Mouse (Mus musculus) gonadal fat pad, adult 2 months (tissue): ENCODE measurements at regions not wholly inside any gene's neighbourhood (a gene's known extent, or its start where the extent isn't known, plus 50 kb on each side); places are given as distances from the start of the nearest gene placed in this dataset.

Experiments used
- DNase-seq: peaks from one replicate; pipeline ENCODE4 v3.0.0-alpha.2; 2012; ENCODE audit warnings: low read depth

GRCm38 (mm10) chr4:84032505-84032904 is 507.2 kb downstream of the Ccdc171 start:
- no peak for DNase-seq

DNA sequence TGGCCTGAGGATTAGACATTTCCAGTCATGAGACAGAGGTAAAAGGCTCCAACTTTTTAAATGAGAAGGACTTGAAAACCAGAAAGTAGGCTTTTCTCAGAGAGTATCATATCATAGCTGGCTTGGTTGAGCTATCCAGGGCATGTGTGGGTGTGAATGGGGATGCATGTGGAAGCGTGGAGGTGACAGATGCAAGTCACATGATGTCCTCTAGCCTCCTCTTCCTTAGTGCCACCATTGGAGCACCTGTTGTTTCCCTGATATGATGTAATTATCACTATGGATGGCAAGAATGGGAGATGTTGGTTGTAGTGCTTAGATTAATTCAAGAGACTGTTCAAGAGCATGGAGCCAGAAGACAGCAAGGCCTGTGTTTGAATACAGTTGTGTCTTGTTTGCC is 510.0 kb downstream of the Ccdc171 start:
- no peak for DNase-seq

DNA sequence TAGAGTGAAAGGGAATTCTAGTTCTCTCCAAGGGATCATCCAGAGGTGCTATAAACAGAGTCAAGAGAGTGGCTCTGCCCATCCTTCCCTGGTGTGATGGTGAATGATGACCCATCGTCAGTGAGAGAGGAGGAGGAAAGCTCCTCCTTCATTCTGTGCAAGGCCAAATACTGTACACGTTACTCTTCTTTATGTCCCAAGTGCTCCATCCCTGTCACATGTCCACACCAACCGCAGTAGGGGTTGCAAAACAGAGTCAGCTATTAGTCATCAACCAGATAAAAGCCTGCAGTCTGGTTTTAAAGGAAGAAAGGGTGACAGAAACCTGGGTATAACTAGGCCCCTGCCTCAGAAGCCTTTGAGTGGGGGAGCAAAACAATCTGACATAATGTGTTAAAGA is 512.2 kb downstream of the Ccdc171 start:
- DNase-seq: no peak

DNA sequence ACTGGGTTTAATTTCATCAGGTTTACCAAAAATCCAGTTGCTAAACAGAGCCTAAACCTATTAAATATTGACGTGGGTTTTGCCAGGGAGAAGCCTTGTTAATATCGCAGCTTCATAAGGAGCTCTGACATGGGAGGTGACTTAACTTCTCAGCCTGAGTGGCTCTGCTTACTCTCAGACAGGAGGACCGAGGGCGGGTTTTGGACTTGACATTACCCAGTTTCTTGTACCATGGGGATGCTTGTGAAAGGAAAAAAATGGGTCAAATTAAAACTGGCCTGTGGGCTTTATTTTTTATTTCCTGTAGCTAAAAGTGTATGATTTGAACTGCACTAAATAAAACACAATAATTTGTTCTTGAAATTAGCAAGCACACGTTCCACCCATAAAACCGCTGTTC is 524.9 kb downstream of the Ccdc171 start:
- DNase-seq: no peak

GRCm38 (mm10) chr4:84056863-84057502 is 531.6 kb downstream of the Ccdc171 start:
- DNase-seq: no peak

DNA sequence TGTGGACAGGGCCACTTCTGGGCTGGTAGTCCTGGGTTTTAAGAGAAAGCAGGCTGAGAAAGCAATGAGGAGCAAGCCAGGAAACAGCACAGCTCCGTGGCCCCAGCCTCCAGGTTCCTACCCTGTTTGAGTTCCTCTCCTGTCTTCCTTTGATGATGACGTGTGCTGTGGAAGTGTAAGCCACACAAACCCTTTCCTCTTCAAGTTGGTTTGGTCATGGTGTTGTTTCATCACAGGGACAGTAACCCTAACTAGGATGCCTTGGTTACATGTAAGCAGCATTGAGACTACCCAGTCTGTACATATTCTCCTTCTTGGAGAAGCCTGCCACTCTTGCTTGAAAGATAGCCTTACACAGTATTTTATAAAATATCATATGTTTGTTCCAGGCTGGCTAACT is 534.8 kb downstream of the Ccdc171 start:
- DNase-seq: no peak

GRCm38 (mm10) chr4:84063755-84064154 is 538.4 kb downstream of the Ccdc171 start:
- DNase-seq: no peak

DNA sequence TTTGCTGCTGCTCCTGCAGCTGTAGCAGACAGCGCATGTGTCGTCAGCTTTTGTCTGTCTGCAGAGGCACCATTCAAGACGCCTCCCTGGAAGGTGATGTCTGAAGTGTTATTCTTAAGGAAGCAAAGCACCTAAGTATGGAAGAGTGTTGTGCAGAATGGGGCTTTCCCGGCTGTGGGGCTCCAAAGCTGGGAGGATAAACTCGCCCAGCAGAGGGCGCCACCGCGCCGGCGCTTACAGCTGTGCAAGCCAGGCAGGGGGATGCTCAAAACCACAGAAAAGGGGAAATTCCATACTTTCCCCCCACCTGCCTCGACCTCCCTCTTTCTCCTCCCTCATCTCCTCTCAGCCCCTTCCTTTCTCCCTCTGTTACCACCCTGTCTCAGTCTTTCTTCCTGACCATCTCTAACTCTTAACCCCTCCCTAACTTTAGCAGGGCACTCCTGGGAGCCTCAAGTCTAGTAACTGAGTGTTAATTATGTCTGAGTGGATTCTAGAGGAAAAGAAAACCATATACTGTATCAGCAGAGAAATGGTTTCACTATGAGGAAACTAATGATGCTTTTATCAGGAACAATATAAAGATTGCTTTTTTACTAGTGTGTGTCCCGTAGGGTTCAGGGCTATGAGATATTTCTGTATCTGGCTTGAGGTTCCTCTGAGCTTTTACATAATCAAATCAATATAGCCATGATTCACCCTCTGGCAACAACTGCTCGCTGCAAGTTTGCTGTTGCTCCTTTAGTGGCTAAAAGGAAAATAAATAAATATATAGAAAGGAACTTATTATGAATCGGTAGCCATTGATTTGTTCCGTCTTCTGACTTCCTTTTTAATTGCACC is 539.5 kb downstream of the Ccdc171 start:
- DNase-seq: no peak

DNA sequence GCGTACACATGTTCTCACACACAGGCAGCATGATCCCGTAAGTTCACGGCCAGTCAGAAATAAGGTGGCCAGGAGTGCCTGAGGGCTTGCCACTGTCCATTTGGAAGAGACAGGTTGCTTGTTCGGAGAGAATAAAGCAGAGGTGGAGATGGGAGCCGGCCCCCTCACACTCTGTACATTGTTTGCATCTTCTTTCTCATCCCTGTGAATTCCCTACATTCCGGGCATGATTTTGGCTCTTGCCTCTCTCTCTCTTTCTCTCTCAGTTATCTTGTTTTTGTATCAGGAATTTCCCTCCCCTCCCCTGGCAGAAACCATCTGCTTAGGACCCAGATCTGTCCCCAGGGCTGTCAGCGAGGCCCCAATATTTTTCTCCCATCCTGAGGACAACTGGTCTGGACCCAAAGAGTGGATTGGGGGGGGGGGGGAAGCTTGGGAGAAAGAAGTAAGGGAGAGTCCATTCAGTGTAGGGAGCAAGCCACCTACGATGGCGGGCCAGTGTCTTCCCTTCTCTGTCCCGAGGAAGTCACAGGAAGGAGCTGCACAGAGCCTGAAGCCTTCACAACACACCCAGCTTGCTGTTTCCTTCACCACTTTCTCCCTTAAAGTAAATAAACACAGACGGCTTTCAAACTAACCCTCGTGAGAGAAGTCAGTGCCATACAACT is 540.2 kb downstream of the Ccdc171 start:
- no peak for DNase-seq

- DNase-seq: no peak
Measured at GRCm38 (mm10) chr4:84067931-84068575, 542.7 kb downstream of the Ccdc171 start.

DNA sequence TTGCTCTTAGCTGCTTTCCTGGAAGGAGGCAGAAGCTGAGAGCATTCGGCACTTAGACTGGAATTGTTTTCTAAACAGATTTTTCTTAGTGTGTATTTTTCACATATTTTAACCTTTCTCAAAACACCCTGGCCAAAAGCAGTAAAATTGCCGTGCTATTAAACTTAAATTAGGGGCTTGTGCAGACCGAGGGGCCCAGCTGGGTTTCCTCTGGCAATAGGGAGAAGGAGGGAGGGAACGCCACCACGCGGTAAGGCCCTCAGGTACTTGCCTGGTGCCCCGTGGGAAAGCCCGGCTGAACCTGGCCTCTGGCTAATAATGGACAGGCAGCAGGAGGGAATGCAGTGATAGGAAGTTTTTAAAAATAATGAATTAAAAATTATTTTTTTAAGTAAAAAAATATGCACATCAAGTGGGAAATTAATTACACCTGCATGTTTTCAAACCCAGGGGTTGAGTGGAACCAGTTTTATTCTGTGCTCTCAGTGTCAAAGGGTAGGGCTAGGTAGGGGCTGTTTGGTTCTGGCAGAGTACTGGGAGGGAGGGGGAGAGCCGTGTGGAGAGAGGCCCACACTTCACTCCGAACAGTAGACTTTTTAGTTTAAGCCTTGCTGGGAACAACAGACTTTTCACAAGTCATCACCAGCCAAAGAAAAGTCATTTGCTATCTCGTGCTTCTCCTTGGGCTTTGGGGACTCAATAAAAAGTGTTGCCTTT is 543.8 kb downstream of the Ccdc171 start:
- no peak for DNase-seq

DNA sequence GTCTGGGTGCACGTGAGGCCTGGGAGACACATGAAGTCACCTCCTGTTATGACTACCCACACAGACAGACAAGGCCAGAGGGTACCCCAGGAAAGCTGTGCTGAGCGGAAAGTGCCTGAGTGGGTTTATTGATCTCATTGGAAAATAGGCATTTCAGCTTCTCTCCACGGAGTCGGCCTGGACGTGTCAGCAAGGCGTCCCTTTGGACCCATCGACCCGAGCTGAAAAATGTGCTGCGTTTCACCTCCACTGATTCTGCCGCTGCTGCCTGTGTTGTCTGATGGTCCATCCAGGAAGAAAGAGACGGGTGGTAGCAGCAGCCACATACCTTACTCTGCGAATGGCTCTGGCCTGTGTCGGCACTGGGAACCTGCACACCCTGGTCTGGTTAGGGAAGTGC is 544.3 kb downstream of the Ccdc171 start:
- DNase-seq: no peak

GRCm38 (mm10) chr4:84070089-84070488 is 544.7 kb downstream of the Ccdc171 start:
- no peak for DNase-seq

GRCm38 (mm10) chr4:84072096-84072495 is 546.8 kb downstream of the Ccdc171 start:
- no peak for DNase-seq

- DNase-seq: no peak
Measured at GRCm38 (mm10) chr4:84076526-84076925, 551.2 kb downstream of the Ccdc171 start.

DNA sequence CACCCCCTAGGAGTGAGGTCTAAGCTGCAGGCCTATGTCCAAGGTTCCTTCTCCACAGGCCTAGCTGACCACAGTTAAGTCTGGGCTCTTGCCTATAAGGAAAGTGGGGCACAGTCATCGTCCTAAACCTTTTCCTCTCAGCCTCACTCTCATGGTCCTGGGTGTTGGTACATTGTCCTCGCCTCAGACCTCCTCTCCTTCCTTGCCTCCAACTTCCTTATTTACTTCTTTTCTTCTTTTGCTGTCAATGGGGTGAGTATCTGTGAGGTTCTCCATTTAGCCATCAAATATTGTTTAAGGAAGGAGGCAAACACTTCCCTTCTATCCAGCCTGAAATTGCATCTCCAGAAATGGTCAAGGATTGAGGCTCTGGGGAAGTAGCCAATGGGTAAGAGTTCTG is 554.2 kb downstream of the Ccdc171 start:
- DNase-seq: no peak

- no peak for DNase-seq
Measured at GRCm38 (mm10) chr4:84081518-84081917, 556.2 kb downstream of the Ccdc171 start.

- no peak for DNase-seq
Measured at GRCm38 (mm10) chr4:84088166-84088565, 562.8 kb downstream of the Ccdc171 start.

DNA sequence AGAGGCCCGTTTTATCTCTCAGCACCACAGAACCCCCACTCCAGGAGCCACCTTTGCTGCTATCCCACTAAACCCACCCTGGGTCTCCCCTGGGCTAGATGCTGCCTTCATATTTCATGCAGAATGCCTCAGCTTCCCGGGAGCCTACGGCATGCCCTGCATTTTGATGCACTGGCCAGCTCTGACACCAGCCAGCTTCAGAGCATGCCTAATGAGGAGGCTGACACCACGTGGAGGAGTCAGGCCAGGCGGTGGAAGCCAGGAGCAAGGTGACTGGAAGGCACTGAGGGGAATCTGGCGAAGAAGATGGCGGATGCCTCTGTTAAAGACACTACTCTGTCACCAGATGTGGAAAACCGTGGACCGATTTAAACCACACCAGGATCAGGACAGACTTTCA is 567.2 kb downstream of the Ccdc171 start:
- DNase-seq: no peak

- no peak for DNase-seq
Measured at GRCm38 (mm10) chr4:84095237-84095636, 569.9 kb downstream of the Ccdc171 start.

DNA sequence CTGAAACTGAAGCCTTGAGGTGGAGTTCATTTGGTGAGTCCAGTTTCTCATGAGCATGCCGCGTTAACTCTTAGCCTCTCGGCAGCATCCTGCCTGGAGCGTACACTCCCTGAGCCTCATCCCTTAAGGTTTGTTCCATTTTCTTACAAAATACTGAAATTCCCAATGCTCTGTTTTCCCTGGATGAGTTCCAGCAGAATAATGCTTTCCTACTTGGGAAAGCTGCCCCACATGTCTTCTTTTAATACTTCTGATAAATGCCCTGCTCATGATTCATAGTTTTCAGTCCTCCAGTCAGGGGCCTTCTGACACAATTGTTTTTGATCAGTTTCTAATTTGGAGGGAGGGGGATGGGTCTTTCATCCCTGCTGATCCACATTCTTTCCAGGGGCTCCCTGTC is 570.7 kb downstream of the Ccdc171 start:
- no peak for DNase-seq

GRCm38 (mm10) chr4:84099071-84099470 is 573.7 kb downstream of the Ccdc171 start:
- no peak for DNase-seq
